Mouse (Mus musculus) heart, postnatal 0 days (tissue): ENCODE results near the gene Cib1. TPM values are rescaled to one million over a fixed set of nuclear protein-coding genes. Genes with fewer than 3 reads are reported as not detected.

Source experiments
- ATAC-seq: fragments of 200-750 bp; cut with Nextera tagmentation; 2 replicates; pipeline ENCODE4 v1.8.0; 2017; ENCODE audit warnings: low read depth, moderate number of reproducible peaks, moderate library complexity; ENCODE audit not compliant: insufficient read depth
- DNase-seq: peaks from one replicate; pipeline ENCODE4 v3.0.0-alpha.2; 2016; ENCODE audit warnings: low spot score
- H3K27ac ChIP-seq: fragments of 300-500 bp; sonication (generic); 2 replicates; pipeline ENCODE4 v1.5.1; 2014; ENCODE audit warnings: low read depth, mild to moderate bottlenecking
- H3K27me3 ChIP-seq: fragments of 300-500 bp; sonication (generic); 2 replicates; pipeline ENCODE4 v1.6.1; 2014; ENCODE audit warnings: low read length, mixed read lengths; ENCODE audit not compliant: control insufficient read depth, insufficient read depth
- H3K36me3 ChIP-seq: fragments of 300-500 bp; sonication (generic); replicated peaks from 2 replicates; pipeline ENCODE4 v1.6.1; 2014; ENCODE audit warnings: low read length, mixed read lengths; ENCODE audit not compliant: control insufficient read depth, insufficient read depth
- H3K4me1 ChIP-seq: fragments of 300-500 bp; sonication (generic); 2 replicates; pipeline ENCODE4 v1.6.1; 2014; ENCODE audit warnings: antibody characterized with exemption; ENCODE audit not compliant: control insufficient read depth, insufficient read depth
- H3K4me2 ChIP-seq: fragments of 300-500 bp; sonication (generic); 2 replicates; pipeline ENCODE4 v1.6.1; 2014; ENCODE audit warnings: low read depth, mild to moderate bottlenecking, low read length, moderate library complexity
- H3K4me3 ChIP-seq: fragments of 300-500 bp; sonication (generic); 2 replicates; pipeline ENCODE4 v1.5.1; 2014; ENCODE audit warnings: low read depth, low read length
- H3K9ac ChIP-seq: fragments of 300-500 bp; sonication (generic); replicated peaks from 2 replicates; pipeline ENCODE4 v1.6.1; 2014; ENCODE audit warnings: low read depth, low read length, mixed read lengths
- H3K9me3 ChIP-seq: fragments of 300-500 bp; sonication (generic); replicated peaks from 2 replicates; pipeline ENCODE4 v1.6.1; 2016; ENCODE audit warnings: low read length; ENCODE audit not compliant: control insufficient read depth
- CTCF ChIP-seq: IDR thresholded peaks from 2 replicates; pipeline ENCODE4 v1.5.1; 2016; ENCODE audit warnings: antibody characterized with exemption, control low read depth, low read depth
- EP300 ChIP-seq: IDR thresholded peaks from 2 replicates; pipeline ENCODE4 v1.6.1; 2016; ENCODE audit warnings: antibody characterized with exemption, low read depth
- WGBS: fragments of 180-500 bp; shearing (Covaris S2); extraction: QIAGEN DNeasy Blood & Tissue Kit; methylation state at CpG from one replicate; pipeline ENCODE4 v1.1.7; 2014; 5-methylcytosine and 5-hydroxymethylcytosine counted together
- polyA plus RNA-seq: library from polyadenylated mRNA; unstranded; fragments of >200 nt; fragmentation: Nextera tagmentation; extraction: Ambion mirVana; gene quantifications from 2 replicates; pipeline ENCODE4 v1.2.1, GENCODE M21; 2015
- total RNA-seq: library from RNA; depleted of rRNA; stranded (reverse); fragments of >200 nt; gene quantifications from 2 replicates; pipeline ENCODE4 v1.2.3, GENCODE M21; 2014; ENCODE audit warnings: low replicate concordance

Gene Cib1
- total and polyA plus RNA-seq, 2 experiments from 2014 or later: 26.0 to 57.4 TPM

GRCm38 (mm10) chr7:80246148-80246721, 13.6 kb upstream of the Cib1 start, which contains the start of gene Ttll13:
Gene Ttll13 (plus strand): TSS chr7:80246376.
- DNase-seq (peak; percentile 98), ATAC-seq (peak; percentile 99)
- H3K4me3 ChIP-seq: peak within 1 kb of the TSS; percentile 70
- H3K27me3 ChIP-seq: no peaks in the 10 kb centered on the region
- no peaks in the 10 kb centered on the region for H3K9me3 ChIP-seq
- peak within 1 kb of the TSS; percentile 65 for H3K9ac ChIP-seq
- WGBS: under 1% methylated on average over 48 of the region's 48 CpGs
- 0 out of 2 replicates have a peak, but pooled peaks cover 3% of the 10 kb centered on the region for H3K4me1 ChIP-seq
- H3K4me2 ChIP-seq: peak within 1 kb of the TSS; percentile 68
- no peaks in the 10 kb centered on the region for H3K36me3 ChIP-seq
- peak within 1 kb of the TSS; percentile 74 for H3K27ac ChIP-seq
- TF ChIP-seq EP300: peak; percentile 49; the same call in 1 of the 2 replicates
- TF ChIP-seq CTCF: peak; percentile 52

DNA sequence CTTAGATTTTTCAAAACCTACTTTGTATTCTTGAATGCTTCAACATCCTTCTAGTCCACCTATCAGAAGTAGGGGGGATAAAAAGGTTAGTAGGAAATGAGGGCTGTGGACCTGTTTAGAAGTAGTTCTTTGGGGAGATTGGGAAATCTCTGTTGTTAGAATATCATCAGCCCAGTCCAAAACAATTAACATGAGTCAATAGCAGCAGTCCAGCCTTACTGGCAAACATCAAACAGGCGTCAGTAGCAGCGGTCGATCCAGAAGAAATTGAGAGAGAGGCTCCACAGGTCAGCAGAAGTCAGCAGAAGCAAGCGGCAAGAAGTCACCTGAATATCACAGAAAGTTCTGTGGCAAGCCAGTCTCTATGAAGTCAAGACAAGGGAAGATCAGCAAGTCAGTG, 12.2 kb upstream of the Cib1 start:
- TF ChIP-seq EP300 (no peak), CTCF (no peak)
- no peaks in the 10 kb centered on the region for H3K9me3 ChIP-seq
- H3K9ac ChIP-seq: no peak overlapping the region
- H3K4me2 ChIP-seq: no peak overlapping the region
- H3K36me3 ChIP-seq: no peaks in the 10 kb centered on the region
- WGBS: 87% methylated on average over 4 of the region's 4 CpGs
- H3K4me3 ChIP-seq: no peak overlapping the region
- DNase-seq: no peak
- no peak overlapping the region for H3K27ac ChIP-seq
- 0 out of 2 replicates have a peak, but pooled peaks cover 3% of the 10 kb centered on the region for H3K4me1 ChIP-seq
- H3K27me3 ChIP-seq: no peaks in the 10 kb centered on the region
- ATAC-seq: no peak

DNA sequence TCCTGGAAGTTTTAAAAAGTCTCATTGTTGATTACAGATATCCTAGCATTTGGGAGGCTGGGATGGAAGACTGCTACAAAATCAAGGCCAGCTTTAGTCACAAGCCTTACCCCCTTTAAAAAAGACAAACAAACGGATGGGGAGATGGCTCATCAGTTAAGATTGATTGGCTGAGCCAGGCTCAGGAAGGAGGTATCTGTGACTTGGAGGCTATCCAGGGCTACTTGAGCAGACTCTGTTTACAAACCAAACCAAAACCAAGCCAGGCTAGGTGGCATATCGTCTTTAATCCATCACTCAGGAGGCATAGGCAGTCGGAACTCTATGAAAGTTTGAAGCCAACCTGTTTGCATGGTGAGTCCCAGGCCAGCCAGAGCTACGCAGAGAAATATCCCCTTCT, 9.0 kb upstream of the Cib1 start:
- Histone ChIP-seq H3K36me3 (peaks cover 22% of the 10 kb centered on the region), H3K9ac (no peak overlapping the region), H3K4me1 (0 out of 2 replicates have a peak, but pooled peaks cover 3% of the 10 kb centered on the region), H3K27me3 (no peaks in the 10 kb centered on the region), H3K27ac (no peak overlapping the region), H3K4me3 (no peak overlapping the region), H3K9me3 (no peaks in the 10 kb centered on the region), H3K4me2 (no peak overlapping the region)
- TF ChIP-seq EP300 (no peak), CTCF (no peak)
- 79% methylated on average over 4 of the region's 4 CpGs for WGBS
- ATAC-seq (no peak), DNase-seq (no peak)

- Histone ChIP-seq H3K9me3 (no peaks in the 10 kb centered on the region), H3K27ac (no peak overlapping the region), H3K27me3 (no peaks in the 10 kb centered on the region), H3K36me3 (peaks cover 22% of the 10 kb centered on the region), H3K9ac (no peak overlapping the region), H3K4me2 (no peak overlapping the region), H3K4me1 (peaks cover 7% of the 10 kb centered on the region; the same call in 1 of the 2 replicates), H3K4me3 (no peak overlapping the region)
- 86% methylated on average over 10 of the region's 10 CpGs for WGBS
- DNase-seq: no peak
- no peak for TF ChIP-seq CTCF
- no peak for TF ChIP-seq EP300
- ATAC-seq: no peak
Measured at GRCm38 (mm10) chr7:80238542-80238941, 5.9 kb upstream of the Cib1 start.

DNA sequence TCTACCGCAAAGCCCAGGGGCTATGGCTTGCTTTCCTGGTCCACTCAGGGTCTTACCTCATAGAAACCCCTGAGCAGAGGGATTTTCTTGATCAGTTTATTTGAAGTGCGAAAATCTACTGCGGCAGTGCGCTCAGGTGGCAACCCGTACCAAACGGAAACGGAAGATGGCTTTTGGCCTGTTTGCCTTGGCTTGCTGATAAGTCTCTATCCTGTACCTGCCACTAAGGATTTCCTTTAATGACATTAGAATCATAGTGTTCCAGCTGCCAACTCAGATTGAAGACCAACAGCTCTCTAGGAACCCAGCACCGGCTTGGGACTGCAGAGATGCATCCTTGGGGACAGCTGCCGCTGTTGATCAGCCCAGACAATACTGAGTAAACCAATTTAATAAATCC, 1.2 kb upstream of the Cib1 start:
- no peak for ATAC-seq
- H3K9ac ChIP-seq: no peak overlapping the region; the same call in 1 of the 2 replicates

More for the DNA sequence above, 1.2 kb upstream of the Cib1 start:
- Histone ChIP-seq H3K36me3 (peaks cover 15% of the 10 kb centered on the region), H3K9me3 (no peaks in the 10 kb centered on the region), H3K4me2 (peak overlapping the region; percentile 22; the same call in 1 of the 2 replicates), H3K27me3 (no peaks in the 10 kb centered on the region), H3K4me3 (no peak overlapping the region), H3K4me1 (peaks cover 13% of the 10 kb centered on the region; the same call in 1 of the 2 replicates), H3K27ac (no peak overlapping the region)
- WGBS: 67% methylated on average over 9 of the region's 9 CpGs
- TF ChIP-seq EP300 (no peak), CTCF (no peak)
- DNase-seq: no peak
